Mouse (Mus musculus) lung, postnatal 25 days (tissue): Measurements from ENCODE around the gene Mr1.
"Not testable (repeated sequence)": the region's sequence is repeated elsewhere in the genome, so short reads cannot be mapped to it uniquely, and the experiment has no call there.

Experiments
- DNase-seq: peaks from one replicate; pipeline ENCODE4 v3.0.0; 2022; ENCODE audit warnings: low spot score

The Mr1 gene

GRCm38 (mm10) chr1:155146572-155146980 is at the start of gene Mr1:
Gene Mr1, minus strand, starts transcription at chr1:155146814.
- DNase-seq: peak; percentile 86

- DNase-seq: no peak
These were observed 46.3 kb upstream of the Mr1 start for GRCm38 (mm10) chr1:155192805-155193368.

- DNase-seq: no peak
These were observed 45.1 kb upstream of the Mr1 start for GRCm38 (mm10) chr1:155191671-155192070.

- DNase-seq: no peak
These were observed 44.6 kb upstream of the Mr1 start for GRCm38 (mm10) chr1:155191219-155191618.

- no peak for DNase-seq
These were observed 42.0 kb upstream of the Mr1 start for GRCm38 (mm10) chr1:155188656-155189055.

- DNase-seq: no peak
These were observed 37.6 kb upstream of the Mr1 start for GRCm38 (mm10) chr1:155184191-155184590.

GRCm38 (mm10) chr1:155178192-155178924 is 31.7 kb upstream of the Mr1 start:
- DNase-seq: no peak

GRCm38 (mm10) chr1:155174424-155174823 is 27.8 kb upstream of the Mr1 start:
- no peak for DNase-seq

- not testable (repeated sequence) for DNase-seq
These were observed 27.0 kb upstream of the Mr1 start for GRCm38 (mm10) chr1:155173644-155174016.

GRCm38 (mm10) chr1:155172895-155173643 is 26.5 kb upstream of the Mr1 start:
- no peak for DNase-seq

GRCm38 (mm10) chr1:155169935-155170334 is 23.3 kb upstream of the Mr1 start:
- peak; percentile 57 for DNase-seq

GRCm38 (mm10) chr1:155167453-155167852 is 20.8 kb upstream of the Mr1 start:
- no peak for DNase-seq

GRCm38 (mm10) chr1:155158970-155159484 is 12.4 kb upstream of the Mr1 start:
- peak; percentile 35 for DNase-seq

GRCm38 (mm10) chr1:155158141-155158969 is 11.7 kb upstream of the Mr1 start, which contains the start of gene Stx6:
Gene Stx6, plus strand, starts transcription at chr1:155158715.
- DNase-seq: peak; percentile 98

- no peak for DNase-seq
These were observed 7.3 kb upstream of the Mr1 start for GRCm38 (mm10) chr1:155153906-155154305.

- no peak for DNase-seq
These were observed 4.2 kb upstream of the Mr1 start for GRCm38 (mm10) chr1:155150821-155151220.

- DNase-seq: no peak
These were observed 2.8 kb upstream of the Mr1 start for GRCm38 (mm10) chr1:155149403-155149802.

- no peak for DNase-seq
These were observed 614 bp upstream of the Mr1 start for GRCm38 (mm10) chr1:155147228-155147627.

GRCm38 (mm10) chr1:155145620-155146019 is 994 bp downstream of the Mr1 start:
- peak; percentile 46 for DNase-seq

- peak; percentile 87 for DNase-seq
These were observed 6.5 kb downstream of the Mr1 start for GRCm38 (mm10) chr1:155140076-155140475.

- DNase-seq: peak; percentile 80
These were observed 7.8 kb downstream of the Mr1 start for GRCm38 (mm10) chr1:155138795-155139194.

- no peak for DNase-seq
These were observed 11.7 kb downstream of the Mr1 start for GRCm38 (mm10) chr1:155134866-155135265.
